Mouse (Mus musculus): ENCODE measurements at regions not wholly inside any gene's neighbourhood (a gene's known extent, or its start where the extent isn't known, plus 50 kb on each side); places are given as distances from the start of the nearest gene placed in this dataset.

DNA sequence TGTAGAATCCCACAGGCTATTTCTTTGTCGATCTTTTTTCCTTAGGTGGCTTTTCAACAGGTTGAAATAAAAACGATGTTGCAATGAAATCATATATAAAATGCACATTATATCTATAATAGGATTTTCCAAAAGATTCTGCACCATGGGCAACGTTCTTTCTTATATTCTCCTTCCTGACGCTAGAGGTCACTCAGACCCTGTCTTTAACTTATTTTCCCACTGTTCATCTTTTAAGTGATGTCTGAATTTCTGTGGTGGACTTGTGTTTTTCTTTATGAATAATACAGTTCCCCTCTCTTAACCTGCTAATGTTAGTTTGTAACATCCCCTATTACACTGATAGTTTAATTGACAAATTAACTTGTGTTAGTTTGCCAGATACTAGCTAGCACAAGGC, 86.5 kb upstream of the Got2 start:
- ATAC-seq, result no peak

DNA sequence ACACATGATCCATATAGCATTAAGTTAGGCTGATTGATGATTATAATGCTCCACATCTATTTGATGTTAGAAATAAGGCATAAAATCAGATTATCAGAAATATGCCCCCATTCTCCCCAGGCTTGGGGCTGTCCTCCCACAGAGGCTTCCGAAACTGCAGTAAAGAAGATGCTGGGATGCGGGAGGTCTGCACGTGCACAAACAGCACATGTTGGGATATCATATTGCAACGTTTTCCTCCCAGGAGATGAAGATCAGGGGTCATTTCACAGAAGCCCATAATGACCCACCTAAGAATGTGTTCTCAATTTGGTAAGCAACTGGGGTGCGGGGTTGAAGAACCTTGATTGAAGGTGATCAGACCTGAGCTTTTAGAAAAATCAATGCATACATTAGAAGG, 85.9 kb upstream of the Got2 start:
- no peak for ATAC-seq

DNA sequence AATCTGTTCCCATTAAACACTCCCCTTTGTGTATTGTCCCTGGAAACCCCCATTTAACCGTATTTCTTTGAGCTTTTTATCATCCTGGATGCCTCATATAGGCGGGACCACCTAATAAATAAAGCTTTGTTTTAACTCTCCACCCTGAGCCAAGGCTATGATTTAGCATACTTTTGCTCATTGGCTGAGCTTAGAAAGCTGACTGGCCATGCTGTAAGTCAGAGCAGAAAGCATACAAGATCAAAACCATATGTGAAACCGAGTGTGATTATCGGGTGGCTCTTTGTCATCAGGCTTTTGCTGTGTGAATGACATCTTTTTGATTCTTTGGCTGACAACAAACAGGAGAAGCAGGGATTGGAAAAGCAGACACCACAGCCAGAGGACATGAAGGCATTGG, 85.2 kb upstream of the Got2 start:
- ATAC-seq, result no peak

DNA sequence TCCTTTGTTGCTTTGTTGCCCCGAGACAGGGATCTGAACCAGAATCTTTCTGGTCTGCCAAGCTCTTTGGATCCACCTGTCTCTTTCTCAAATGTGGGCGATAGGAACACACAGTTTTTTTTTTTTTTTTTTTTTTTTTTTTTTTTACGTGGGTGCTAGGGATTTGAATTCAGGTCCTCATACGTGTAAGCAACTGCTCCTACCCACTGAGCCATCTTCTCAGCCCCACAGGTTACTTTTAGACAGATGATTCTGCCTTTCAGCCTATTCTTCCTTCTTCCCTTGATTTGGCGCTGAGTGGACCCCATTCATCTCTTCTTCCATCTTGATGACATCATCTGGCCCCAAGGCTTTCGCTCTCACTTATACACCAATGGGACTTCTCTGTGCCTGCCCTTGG, 80.5 kb upstream of the Got2 start:
- no peak for ATAC-seq

DNA sequence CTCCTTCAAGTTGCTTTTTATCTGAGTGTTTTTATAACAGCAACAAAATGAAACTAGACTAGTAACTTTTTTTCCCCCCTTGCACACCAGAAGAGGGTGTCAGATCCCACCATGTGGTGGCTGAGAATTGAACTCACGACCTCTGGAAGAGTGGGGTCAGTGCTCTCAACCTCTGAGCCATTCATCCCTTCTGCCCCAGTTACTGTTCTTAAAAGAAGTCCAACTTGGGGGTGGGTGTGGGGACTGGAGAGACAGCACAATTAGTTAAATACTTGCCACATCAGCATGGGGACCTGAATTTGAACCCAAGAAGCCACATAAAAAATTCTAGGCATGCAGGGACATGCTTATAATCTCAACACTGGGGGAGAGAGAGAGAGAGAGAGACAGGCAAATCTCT, 78.1 kb upstream of the Got2 start:
- ATAC-seq, result no peak

DNA sequence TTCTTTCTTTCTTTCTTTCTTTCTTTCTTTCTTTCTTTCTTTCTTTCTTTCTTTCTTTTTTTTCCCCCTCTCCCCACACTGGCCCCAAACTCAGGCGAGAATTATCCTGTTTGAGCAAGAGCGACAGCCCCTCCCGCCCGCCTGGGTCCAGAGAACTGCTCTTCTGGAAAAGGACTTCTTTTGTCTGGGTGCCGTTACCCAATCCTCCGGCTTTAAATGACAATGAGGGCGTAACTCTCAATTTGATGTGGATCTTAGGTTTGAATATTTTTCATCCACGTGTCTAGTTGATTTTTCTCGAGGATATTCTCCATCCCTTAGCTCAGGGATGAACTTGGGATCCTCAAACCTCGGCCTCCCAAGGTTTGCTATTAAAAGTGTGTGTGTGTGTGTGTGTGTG, 63.9 kb upstream of the Got2 start:
- ATAC-seq, result no peak

DNA sequence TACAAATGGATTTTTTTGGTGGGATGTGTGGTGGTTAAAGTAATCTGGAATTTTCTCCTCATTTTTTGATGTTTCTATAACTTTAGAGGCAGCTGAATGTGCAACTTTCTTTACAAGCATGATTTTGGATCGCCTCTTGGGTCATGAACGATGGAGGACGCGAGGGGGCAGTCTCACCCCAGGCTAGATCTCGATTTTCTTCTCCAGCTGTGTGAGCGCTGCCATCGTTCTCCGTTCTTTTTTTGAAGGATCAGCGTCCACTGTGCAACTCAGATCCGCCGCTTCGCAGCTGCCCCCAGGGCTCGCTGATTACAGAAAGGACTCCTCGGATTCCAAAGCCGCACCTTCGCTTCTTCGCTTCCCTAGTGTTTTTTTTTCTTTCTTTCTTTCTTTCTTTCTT, 63.4 kb upstream of the Got2 start:
- ATAC-seq, result no peak

Data from activated CD4-positive, CD25-positive, alpha-beta regulatory T cell, adult 4 months (primary cell).